Mouse (Mus musculus) yolk sac, embryonic 10.5 days (tissue): ENCODE measurements around the gene C1ra.
"Not testable (repeated sequence)": the region's sequence is repeated elsewhere in the genome, so short reads cannot be mapped to it uniquely, and the experiment has no call there.

Source experiments
- DNase-seq: peaks from one replicate; pipeline ENCODE4 v3.0.0-alpha.2; 2017; ENCODE audit warnings: low spot score

Gene C1ra

DNA sequence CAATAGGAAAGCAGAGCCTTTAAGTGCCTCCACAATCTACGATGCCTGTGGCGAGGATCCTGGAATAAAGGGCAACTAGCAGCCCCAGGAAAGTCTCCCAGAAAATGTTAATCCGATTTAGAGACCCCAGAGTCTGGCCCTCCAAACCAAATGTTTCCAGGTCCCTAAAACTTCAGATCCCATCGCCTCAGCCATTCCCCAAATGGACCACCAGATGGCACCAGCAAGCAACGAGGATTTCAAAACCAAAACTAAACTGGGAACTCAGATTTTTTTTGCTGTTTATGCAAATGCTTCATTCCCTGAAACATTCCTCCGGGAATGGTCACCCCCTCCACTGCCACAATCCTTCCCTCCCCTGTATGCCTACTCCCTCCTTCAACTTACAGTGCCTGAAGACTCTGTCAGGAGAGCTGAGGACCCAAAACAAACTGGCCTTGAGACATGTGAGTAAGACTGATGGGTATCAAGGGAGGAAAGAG, at the start of gene C1ra:
Gene C1ra, plus strand, starts transcription at position 51 of the 482 bp plus-strand sequence.
- peak; percentile 55 for DNase-seq

DNA sequence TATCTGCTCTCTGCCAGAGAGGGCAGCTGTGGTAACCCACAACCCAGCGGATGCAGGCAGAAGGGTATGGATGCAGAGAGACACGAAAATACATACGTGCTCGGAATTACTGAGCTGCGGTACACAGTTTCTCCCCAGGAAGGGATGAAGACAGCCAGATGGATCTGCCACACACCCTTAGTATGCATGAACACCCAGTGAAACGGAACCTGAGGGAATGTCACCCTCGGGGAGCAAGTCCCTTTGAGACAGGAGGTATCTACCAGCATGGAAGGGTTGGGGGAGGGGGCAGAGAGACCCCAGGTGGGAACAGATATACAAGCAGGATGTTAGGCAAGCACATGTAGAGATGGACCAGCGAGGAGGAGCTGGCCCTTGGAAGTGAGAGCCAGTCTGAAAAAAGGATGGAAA, 48.3 kb upstream of the C1ra start:
- no peak for DNase-seq

DNA sequence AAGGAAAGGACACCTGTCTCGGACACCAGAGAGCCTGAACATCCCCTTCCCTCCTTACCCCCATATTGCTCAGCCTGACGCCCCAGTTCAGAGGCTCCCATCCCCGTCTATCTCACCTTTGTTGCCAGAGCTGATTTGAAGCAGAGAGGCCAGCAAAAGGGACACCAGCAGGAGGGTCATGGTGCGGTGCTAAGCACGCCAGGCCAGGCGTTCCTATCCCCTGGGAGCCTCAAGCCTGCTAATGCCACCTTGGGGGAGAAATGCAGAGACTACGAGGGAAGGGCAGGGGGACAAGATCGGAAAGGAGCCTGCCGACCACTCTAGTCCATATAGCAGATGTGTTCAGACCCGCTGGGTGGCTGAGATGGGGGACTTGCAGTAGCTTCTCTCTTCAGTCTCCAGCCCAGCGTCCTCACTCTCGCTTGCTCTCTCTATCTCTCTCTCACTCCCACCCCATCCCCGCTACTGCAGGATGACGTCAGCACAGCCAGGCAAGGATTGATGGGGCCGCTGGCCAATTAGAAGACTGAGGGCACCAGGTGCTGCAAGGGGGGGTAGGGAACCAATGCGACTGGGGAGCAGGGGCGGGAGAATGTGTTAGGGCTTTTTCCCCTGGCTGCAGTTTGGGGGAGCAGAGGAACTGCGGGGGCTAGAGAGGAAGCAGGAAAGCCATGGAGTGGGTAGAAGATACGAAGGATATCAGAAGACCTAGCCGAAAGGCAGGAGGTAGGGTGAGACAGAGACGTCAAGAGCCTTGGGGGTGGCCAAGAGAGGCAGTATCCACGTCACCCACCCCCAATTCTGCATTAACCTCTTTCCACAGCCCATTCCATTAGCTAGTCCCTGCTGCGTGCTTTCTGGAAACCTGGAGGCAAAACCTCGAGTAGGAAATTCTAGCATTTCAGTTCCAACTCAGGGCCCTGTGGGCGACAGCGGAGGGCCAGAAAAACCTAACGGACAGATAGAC, 47.6 kb upstream of the C1ra start, which contains the start of gene Clstn3:
Gene Clstn3, minus strand, starts transcription at position 490 of the 967 bp plus-strand sequence.
- peak; percentile 76 for DNase-seq

DNA sequence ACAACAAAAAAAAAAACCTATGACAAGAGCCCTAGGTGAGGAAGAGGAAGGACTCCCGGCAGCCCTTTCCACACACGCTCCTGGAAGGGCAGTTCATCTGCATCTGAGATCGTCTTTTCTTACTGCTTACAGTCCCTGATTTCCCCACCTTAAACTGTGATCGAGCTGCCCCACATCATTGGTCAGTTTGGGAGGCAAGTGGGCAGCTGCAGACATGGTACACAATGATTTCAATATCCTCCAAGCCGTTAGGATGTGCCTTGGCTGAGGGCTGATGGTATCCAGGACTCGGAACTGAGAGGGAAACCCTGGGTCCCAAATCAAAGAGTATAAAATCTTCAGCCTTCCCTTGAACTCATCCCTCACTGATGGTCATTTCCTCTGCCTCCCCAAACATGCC, 46.9 kb upstream of the C1ra start:
- DNase-seq, result no peak

DNA sequence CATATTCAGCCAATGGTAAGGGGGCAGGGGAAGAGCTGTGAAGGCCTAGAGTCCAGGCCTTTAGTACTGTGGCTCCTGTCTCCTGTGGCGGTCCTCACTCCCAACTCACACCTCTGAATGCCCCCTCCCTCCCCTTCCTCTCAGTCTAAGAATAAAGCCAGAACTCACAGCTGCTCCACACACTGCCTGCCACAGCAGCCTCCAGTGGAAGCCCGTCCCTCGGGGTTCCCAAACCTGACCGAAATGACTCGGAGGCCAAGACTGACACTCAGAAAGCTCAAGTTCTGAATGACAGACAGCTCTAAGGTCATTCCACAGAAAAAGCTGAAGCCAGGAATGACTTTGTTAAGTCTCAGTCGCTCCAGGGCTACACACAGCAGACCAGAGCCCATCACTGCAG, 46.5 kb upstream of the C1ra start:
- no peak for DNase-seq

DNA sequence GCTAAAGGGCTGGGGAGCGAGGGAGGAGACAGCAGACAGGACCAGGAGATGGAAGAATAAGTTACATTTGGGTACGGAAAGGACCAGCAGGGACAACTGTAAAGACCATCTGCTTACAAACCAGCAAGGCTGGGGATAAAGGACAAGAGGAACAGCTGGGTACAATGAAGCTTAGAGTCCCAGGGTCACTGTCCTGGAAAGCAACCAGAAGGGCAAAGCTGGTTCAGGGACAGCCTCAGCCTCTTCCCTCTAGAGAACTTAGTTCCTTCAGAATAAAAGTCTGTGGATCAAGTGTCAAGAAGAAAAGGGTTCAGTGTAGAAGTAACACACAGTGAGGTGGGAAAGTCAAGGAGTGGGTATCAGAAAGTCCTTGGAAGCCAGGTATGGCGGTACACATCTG, 41.1 kb upstream of the C1ra start:
- no peak for DNase-seq

DNA sequence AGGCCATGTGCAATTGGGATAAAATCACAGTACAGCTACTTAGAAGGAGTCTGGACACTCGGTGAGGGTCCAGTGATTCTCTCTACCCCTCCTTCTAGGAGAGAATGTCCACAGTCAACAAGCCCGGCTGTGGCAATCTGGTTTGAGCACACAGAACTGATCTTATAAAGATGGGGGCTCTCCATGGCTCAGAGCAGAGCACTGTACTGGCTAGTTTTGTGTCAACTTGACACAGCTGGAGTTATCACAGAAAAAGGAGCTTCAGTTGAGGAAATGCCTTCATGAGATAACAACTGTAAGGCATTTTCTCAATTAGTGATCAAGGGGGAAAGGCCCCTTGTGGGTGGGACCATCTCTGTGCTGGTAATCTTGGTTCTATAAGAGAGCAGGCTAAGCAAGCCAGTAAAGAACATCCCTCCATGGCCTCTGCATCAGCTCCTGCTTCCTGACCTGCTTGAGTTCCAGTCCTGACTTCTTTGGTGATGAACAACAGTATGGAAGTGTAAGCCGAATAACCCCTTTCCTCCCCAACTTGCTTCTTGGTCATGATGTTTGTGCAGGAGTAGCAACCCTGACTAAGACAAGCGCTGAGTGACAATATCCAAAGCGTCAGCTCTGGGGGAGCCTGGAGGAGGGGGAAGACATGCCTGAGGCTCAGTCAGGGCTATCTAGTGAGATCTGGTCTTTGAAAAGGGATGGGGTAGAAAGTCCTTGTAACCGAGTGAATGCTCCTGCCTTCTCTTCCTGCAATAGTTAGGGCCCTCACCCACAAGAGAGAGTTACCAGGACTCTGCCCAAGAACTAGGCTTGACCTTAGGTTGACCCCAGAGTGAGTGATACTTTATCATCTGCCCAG, 40.2 kb upstream of the C1ra start:
- DNase-seq, result not testable (repeated sequence)

DNA sequence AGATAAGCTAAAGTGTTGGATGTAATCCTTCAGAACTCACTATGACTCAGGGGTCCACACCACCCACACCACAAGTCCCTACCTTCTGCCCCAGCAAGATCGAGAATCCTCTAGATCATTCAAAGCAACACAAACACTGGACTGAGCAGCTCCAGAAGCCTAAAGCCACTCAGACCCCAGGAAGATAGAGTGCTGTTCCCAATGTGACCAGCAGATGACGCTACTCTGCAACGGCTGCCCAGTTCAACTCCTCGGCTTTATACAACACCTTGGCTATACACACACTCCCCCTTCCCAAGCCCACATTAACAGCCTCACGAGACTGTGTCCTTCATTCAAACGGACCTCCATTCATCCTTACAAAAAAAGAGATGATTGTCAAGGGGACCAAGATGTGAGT, 39.4 kb upstream of the C1ra start:
- DNase-seq, result no peak

DNA sequence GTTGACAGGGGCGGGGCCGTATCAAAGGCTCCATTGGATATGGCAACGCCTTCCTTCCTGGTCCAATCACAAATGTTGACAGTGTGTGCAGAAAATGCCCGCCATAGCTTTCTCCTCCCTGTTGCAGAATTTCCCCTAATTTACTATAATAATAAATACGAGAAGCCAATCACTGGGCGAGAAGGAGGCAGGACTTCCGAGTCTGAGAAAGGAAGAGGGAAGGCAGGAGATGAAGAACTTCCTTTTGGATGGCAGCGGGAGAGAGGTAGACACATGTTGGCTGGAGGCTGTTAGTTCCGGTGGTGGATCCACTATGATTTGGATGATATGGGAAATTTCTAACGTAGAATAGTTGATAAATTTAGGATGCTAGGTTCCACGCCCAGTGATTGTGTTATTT, 37.6 kb upstream of the C1ra start:
- peak; percentile 72 for DNase-seq

DNA sequence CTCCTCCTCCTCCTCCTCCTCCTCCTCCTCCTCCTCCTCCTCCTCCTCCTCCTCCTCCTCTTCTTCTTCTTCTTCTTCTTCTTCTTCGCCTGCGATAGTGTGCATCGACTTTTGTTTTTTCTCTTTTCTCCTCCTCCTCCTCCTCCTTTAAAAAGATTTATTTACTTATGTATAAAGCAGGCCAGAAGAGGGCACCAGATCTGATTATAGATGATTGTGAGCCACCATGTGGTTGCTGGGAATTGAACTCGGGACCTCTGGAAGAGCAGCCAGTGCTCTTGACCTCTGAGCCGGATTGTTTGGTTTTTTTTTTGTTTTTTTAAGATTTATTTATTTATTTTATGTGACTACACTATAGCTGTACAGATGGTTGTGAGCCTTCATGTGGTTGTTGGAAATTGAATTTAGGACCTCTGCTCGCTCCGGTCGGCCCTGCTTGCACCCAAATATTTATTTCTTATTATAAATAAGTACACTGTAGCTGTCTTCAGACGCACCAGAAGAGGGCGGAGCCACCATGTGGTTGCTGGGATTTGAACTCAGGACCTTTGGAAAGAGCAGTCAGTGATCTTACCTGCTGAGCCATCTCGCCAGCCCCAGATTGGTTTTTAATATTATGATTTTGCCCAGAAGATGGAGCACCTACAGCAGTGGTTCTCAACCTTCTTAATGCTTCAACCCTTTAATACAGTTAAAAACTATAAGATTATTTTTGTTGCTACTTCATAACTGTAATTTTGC, 36.7 kb upstream of the C1ra start:
- not testable (repeated sequence) for DNase-seq

DNA sequence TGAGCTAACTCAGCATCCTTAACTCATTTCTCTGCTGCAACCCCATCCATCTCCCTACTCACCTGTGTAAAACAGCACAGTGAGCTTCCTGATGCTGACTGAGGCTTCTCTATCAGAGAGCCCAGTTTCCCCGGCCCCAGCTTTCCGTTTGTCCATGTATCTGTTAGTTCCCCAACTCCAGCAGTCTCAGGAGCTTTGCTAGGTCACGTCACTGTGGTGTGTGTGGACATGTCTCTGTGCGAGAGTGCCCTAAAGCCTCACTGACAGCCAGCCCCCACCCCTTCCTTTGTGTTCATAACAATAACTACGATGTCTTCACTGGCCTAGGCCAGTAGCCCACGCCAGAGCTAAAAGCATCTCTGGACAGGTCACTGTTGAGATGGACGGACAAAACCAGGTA, 36.0 kb upstream of the C1ra start:
- DNase-seq, result no peak

DNA sequence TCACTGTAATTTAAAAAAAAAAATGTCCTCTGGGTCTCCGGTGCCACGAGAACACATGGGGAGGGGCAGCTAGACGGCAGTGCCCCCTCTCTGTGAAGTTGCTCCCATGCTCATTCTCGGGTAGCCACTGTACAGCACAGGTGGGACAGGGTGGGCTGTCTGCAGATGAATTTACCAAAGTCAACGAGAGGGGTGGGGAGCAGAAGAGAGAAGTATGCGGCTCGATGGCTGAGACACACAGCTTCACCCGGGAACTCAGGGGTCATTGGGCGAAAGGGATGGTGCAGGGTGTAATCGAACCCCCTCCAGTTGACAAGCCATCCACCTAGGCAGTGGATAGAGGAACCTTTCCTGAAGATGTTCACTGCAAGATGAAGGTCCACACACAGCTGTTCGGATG, 35.4 kb upstream of the C1ra start:
- DNase-seq, result no peak

DNA sequence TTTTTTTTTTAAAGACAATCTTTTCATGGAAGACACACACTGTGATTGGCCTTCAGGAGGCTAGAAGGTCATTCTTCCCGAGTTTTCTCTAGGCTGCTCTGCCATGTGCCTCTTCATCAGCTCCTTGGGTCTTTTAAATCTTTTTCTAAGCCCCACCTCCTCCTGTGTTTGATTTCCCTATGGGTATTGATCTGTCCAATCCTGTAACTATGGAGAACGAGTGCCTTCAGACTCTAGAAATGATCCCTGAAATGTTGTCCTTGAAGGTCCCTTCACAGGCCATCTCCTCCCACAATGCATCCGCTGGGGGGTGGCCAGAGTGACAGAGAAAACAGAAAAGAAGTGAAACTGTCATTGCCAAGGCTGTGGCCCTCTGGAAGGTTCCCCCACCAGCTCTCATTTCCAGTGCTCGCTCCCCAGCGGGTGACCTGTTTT, 35.0 kb upstream of the C1ra start:
- DNase-seq, result no peak

DNA sequence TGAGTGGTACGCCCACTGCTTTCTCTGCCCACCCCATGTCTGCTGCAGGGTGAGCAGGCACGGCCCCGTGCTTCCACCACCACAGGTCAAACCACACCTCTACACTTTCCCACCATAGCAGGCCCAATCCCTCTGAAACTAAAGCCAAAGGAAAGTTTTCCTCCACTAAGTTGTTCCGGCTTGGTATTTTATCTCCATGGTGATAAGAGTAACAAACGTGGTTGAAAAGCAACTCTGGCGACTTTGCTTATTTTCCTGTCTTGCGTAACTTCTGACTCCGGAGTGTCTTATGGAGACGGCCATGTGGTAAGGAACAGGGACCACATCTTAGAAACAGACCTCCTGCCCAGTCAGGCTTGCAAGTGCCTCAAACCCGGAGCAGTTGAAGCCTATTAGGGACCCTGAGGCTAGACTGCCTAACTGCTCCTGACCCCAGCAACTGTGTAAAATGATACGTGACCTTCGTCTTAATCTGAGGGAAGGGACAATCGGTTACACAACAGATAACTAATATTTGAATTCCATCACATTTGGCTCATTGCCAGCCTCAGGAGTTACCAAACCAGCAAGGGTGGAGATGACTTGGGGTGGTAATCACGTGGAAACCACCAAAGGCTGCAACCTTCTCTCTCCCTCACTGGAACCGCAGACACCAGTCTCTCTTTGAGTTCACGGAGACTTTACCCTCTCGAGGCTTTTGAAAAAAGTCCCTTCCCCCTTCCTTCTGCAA, 34.1 kb upstream of the C1ra start:
- peak; percentile 88 for DNase-seq

DNA sequence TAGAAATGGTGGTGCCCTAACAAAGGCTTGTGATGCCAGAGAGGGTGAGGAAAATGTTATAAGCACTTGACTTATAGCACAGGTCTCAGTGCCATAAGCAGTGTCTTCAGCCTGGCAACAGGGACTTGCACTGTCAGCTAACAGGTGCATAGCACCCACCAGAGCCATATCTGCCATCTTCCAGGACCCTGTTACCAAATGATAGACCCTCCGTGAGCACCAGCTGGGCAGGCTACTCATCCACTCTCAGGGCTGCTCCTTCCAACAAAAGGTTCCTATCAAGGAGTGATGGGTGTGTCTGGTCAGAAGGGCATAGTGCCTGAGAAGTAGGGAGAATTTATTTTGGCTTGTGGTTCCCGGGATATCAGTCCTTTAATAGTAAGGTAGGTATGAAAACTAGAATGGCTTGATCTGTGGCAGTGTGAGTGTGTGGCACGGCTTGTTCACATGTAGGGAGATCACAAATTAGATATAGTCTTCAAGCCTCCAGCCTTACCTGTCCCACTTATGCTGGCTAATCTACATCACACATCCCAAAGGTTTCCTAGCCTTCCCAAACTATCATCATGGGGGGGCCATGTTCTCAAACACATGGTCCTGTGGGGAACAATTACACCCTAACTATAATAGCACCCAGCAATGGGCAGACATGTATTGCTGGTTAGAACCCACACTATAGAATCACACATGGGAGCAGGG, 33.2 kb upstream of the C1ra start:
- DNase-seq, result peak; percentile 44

DNA sequence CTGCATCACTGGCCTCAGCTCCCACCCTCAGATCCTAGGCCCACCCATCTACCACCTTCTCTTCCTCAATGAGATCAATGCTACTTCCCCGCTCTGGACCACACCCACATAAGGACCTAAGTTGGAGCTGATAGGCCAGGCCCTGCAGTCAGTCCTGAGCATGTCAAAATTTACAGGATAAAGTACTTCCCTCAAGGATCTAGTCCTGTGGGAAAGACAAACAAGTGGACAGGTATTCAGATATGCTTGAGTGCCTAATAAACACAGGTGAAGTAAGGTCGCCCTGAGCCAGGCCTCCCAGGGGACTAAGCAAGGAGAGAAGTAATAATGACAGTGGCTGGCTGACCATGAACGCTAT, 32.7 kb upstream of the C1ra start:
- no peak for DNase-seq

DNA sequence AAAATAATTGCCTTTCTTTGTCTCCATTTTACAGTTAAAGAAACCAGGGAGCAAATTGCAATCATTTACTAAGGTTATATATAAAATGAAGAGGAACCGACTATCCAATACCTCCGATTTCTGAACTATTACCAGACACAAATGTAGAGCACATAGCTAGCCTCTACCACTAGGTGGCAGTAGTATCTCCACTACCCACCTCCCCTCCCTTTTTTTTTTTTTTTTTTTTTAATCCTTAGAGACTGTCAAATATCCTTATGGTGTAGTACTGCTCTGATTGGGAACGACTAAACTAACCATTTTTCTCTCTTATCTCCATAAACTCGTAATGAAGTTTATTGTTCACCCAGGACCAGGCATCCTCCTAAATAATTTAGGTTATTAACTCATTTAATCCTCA, 31.9 kb upstream of the C1ra start:
- DNase-seq, result no peak

DNA sequence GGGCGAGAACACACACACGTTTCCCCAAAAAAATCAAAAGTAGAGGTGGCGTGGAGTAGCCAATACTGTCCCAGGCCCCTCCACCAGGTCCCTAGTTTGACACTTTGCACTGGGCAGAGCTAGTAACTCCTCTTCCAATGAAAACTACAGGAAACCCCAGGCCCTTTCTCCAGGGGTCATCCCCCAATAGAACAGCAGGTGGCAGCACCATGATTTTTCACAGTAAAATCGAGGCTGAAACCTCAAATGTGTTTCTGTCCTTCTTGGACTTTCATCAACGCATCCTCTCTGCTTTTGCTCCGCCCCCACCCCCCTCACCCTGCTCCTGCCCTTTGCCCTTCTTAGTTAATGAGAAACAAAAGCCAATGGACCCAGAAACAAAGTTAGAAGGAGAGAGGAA, 30.6 kb upstream of the C1ra start:
- peak; percentile 92 for DNase-seq

DNA sequence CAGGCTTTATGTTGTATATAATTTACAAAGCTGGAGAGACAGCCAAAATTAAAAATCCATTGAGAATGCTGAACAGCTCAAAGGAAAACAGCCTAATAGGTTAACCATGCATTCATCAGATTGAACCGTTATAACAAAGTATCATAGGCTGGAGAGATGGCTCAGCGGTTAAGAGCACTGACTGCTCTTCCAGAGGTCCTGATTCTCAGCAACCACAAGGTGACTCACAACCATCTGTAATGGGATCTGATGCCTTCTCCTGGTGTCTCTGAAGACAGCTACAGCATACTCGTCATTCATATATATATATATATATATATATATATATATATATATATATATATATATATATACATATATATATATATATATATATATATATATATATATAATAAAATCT, 28.4 kb upstream of the C1ra start:
- DNase-seq, result not testable (repeated sequence)

DNA sequence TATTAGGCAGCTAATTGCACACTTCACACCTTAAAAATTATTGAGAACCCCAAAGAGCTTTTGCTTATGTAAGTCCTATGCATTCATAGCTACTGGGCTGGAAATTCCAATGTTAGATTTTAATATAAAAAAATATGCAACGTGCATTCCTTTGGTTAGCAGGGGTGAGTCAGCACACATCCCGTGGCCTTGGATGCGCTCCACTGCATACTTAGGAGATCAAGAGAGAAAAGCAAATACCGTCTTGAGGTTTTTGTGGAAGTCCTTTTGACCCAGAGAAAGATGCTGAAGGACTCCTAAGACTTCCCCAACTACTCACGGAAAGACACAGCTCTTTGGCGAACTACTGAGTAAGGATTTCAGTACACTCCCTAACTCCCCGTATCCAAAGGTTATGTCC, 27.4 kb upstream of the C1ra start:
- no peak for DNase-seq
